Mouse (Mus musculus): Measurements from ENCODE around the gene Cltb. TPM values are rescaled to one million over a fixed set of nuclear protein-coding genes. Genes with fewer than 3 reads are reported as not detected.

Gene Cltb
- polyA plus RNA-seq, 1 experiment from 2014 or later, result 55.7 TPM

DNA sequence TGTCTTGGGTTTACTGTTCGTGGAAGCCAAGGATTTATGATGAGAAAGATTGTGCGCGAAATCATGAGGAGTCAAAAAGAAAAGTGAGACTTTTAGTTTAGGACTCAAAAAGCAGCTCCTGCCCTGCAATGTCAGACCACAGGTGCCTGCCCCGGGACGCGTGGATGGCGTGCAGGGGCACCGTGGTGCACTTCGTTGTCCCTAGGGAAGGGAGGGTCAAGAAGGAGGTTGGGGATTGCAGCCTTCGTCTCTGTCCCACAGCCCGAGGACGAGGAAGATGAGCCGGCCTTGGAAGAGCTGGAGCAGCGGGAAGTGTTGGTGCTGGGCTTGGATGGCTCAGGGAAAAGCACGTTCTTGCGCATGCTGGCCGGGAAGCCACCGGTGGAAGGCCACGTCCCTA is 35.7 kb downstream of the Cltb start:
- ATAC-seq (replicated peaks; ENCODE audit: insufficient number of reproducible peaks, insufficient read depth, low FRiP score, low read depth), result peak; percentile 37; the same call in 1 of the 2 replicates
- Histone ChIP-seq H3K4me2 (peak overlapping the region; percentile 89), H3K36me3 (peaks cover 17% of the 10 kb centered on the region), H3K4me3 (peak overlapping the region; percentile 100), H3K27ac (peak overlapping the region; percentile 87), H3K4me1 (replicated peaks) (peaks cover 26% of the 10 kb centered on the region), H3K9ac (peak overlapping the region; percentile 97), H3K27me3 (no peaks in the 10 kb centered on the region), H3K9me3 (replicated peaks) (no peaks in the 10 kb centered on the region)
- 3% methylated on average over 19 of the region's 19 CpGs for WGBS

DNA sequence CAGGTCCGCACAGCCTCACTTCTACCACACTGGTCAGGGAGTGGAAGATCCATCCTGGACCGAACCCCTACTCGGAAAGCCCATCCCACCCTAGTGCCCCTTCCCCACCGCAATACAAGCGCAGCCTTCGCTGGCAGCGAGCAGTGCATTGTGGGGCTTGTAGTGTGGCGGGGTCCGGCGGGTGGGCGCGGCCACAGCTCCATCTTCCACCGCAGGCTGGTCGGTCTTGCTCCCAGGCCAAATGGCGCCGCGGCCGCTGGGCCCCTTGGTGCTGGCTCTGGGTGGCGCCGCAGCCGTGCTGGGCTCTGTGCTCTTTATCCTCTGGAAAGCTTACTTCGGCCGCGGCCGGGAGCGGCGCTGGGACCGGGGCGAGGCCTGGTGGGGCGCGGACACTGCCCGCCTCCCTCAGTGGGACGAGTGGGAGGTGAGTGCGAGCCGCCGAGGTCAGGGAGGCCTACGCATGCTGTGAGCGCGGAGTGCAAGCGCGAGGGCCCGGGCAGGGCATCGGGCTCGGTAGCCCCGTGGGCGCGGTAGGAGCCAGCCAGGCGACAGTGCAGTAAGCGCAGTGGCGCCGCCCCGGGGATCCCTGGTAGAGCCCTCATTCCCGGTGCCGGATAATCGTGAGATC is 36.2 kb downstream of the Cltb start, which contains the start of gene Arl10:
TSS of gene Arl10 (plus strand) at position 162 of the 628 bp plus-strand sequence.
- H3K9ac ChIP-seq, result peak within 1 kb of the TSS; percentile 97
- under 1% methylated on average over 55 of the region's 55 CpGs for WGBS
- peak within 1 kb of the TSS; percentile 100 for H3K4me3 ChIP-seq
- peak within 1 kb of the TSS; percentile 87 for H3K27ac ChIP-seq
- H3K4me1 ChIP-seq (replicated peaks), result peaks cover 26% of the 10 kb centered on the region
- no peaks in the 10 kb centered on the region for H3K9me3 ChIP-seq (replicated peaks)
- H3K27me3 ChIP-seq, result no peaks in the 10 kb centered on the region
- H3K36me3 ChIP-seq, result peaks cover 12% of the 10 kb centered on the region
- peak; percentile 86 for ATAC-seq (replicated peaks; ENCODE audit: insufficient number of reproducible peaks, insufficient read depth, low FRiP score, low read depth)
- H3K4me2 ChIP-seq, result peak within 1 kb of the TSS; percentile 89

DNA sequence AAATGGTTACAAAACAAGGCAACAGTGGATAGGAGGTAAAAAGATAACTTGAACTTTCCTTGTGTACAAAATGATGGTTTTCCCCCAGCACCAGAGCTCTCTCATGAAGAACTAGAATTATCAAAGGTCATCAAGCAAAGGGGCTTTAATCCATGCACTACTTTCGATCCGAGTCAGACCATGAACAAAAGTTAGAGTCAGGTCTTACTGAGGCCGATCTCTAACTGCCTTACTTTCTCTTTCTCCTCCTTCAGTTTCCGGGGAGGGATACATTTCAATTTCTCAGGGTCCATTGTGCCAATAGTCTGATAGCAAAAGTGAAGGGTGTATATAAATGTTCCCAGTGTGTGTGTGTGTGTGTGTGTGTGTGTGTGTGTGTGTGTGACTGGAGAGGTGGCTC is 38.5 kb downstream of the Cltb start:
- Histone ChIP-seq H3K9me3 (replicated peaks) (no peaks in the 10 kb centered on the region), H3K4me2 (no peak overlapping the region), H3K36me3 (no peaks in the 10 kb centered on the region; the same call in 1 of the 2 replicates), H3K9ac (no peak overlapping the region), H3K4me1 (replicated peaks) (peaks cover 26% of the 10 kb centered on the region), H3K27ac (no peak overlapping the region), H3K4me3 (no peak overlapping the region), H3K27me3 (no peaks in the 10 kb centered on the region)
- no peak for ATAC-seq (replicated peaks; ENCODE audit: insufficient number of reproducible peaks, insufficient read depth, low FRiP score, low read depth)
- WGBS, result 82% methylated on average over 4 of the region's 4 CpGs

DNA sequence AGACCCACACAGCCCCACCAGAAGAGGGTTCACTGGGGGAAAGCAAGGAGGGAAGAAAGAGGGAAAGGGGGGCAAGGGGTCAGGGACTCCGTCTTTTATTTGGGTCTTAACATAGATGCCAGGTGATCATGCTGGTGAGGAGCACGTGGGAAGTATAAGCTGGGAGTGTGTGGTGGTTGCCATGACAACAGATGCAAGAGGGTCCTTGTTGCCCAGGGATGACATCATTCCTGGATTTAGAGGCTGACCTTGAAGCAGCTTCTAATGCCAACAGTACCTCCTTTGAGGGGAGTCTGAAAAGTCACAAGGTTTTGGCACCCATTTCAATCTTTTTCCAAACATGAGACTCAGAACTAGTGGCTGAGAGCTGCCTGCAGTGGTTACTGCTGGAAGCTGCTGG is 39.5 kb downstream of the Cltb start:
- Histone ChIP-seq H3K27ac (no peak overlapping the region), H3K4me1 (replicated peaks) (peaks cover 22% of the 10 kb centered on the region), H3K9me3 (replicated peaks) (no peaks in the 10 kb centered on the region), H3K4me3 (no peak overlapping the region), H3K9ac (no peak overlapping the region), H3K36me3 (no peaks in the 10 kb centered on the region), H3K27me3 (no peaks in the 10 kb centered on the region), H3K4me2 (no peak overlapping the region)
- WGBS, result 39% methylated on average over 2 of the region's 2 CpGs
- ATAC-seq (replicated peaks; ENCODE audit: insufficient number of reproducible peaks, insufficient read depth, low FRiP score, low read depth), result no peak

DNA sequence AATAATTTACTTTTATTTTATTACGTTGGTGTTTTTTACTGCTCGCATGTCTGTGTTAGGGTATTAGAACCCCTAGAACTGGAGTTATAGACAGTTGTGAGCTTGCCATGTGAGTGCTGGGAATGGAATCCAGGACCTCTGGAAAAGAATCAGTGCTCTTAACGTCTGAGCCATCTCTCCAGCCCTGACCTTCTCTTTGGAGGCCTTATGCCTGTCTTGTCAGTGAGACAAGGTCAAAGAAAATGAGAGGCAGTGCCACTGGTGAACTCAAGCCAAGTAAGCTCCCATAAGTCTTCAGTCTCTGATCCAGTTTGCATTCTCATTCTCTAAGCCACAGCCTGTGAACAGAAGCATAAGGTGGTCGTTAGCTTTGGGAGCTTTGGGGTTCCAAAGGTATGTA is 40.4 kb downstream of the Cltb start:
- no peak overlapping the region for H3K4me3 ChIP-seq
- WGBS, result 69% methylated on average over 4 of the region's 4 CpGs

DNA sequence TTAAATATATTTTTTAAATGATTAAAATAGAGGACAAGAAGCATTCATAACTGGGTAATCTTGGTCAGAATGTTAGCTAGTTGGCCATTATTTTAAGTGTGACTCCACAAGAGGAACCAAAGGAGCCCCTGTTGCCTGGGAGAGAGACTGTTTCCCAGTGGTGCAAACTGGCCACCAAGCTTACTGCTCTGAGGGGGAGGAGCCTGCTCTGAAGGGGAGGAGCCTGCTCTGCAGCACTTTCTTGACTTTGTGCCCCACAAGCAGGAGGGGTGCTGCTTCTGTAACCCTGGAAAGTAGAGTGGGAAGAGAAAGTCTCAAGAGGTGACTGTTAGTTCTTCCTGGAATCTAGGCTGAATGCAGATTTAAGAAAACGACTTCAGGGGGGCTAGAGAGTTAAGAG is 41.9 kb downstream of the Cltb start:
- Histone ChIP-seq H3K4me1 (replicated peaks) (peaks cover 14% of the 10 kb centered on the region), H3K4me3 (no peak overlapping the region), H3K4me2 (no peak overlapping the region), H3K36me3 (no peaks in the 10 kb centered on the region), H3K9ac (no peak overlapping the region), H3K27me3 (no peaks in the 10 kb centered on the region), H3K9me3 (replicated peaks) (no peaks in the 10 kb centered on the region), H3K27ac (no peak overlapping the region)
- no peak for ATAC-seq (replicated peaks; ENCODE audit: insufficient number of reproducible peaks, insufficient read depth, low FRiP score, low read depth)
- WGBS, result 36% methylated on average over 1 of the region's 1 CpGs

More for the DNA sequence above, 40.4 kb downstream of the Cltb start:
- Histone ChIP-seq H3K4me2 (no peak overlapping the region), H3K9me3 (replicated peaks) (no peaks in the 10 kb centered on the region), H3K4me1 (replicated peaks) (peaks cover 14% of the 10 kb centered on the region), H3K36me3 (no peaks in the 10 kb centered on the region), H3K9ac (no peak overlapping the region), H3K27me3 (no peaks in the 10 kb centered on the region), H3K27ac (no peak overlapping the region)
- ATAC-seq (replicated peaks; ENCODE audit: insufficient number of reproducible peaks, insufficient read depth, low FRiP score, low read depth), result no peak

DNA sequence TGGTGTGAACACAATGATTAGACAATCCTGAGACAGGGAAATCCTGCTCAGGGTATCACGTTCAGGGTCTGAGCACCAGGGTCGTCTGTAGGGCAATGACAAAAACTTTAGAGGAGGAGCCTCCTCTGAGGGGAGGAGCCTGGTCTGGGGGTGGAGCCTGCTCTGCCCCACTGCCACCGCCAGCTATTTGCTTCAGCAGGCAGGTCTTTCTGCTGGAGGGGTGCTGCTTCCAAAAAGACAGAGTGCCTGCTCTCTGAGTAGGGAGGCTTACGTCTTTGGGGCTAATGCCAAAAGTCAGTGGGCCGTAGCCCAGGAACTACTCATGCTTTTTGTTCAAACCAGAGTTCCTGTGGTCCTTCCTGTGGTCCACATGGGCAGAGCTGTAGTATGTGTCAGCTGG is 42.8 kb downstream of the Cltb start:
- no peaks in the 10 kb centered on the region for H3K27me3 ChIP-seq
- no peak overlapping the region for H3K4me3 ChIP-seq
- no peaks in the 10 kb centered on the region for H3K9me3 ChIP-seq (replicated peaks)
- H3K4me2 ChIP-seq, result no peak overlapping the region
- no peak overlapping the region for H3K9ac ChIP-seq
- ATAC-seq (replicated peaks; ENCODE audit: insufficient number of reproducible peaks, insufficient read depth, low FRiP score, low read depth), result no peak
- WGBS, result 42% methylated on average over 5 of the region's 5 CpGs
- no peaks in the 10 kb centered on the region for H3K36me3 ChIP-seq
- H3K27ac ChIP-seq, result no peak overlapping the region
- H3K4me1 ChIP-seq (replicated peaks), result peaks cover 19% of the 10 kb centered on the region

DNA sequence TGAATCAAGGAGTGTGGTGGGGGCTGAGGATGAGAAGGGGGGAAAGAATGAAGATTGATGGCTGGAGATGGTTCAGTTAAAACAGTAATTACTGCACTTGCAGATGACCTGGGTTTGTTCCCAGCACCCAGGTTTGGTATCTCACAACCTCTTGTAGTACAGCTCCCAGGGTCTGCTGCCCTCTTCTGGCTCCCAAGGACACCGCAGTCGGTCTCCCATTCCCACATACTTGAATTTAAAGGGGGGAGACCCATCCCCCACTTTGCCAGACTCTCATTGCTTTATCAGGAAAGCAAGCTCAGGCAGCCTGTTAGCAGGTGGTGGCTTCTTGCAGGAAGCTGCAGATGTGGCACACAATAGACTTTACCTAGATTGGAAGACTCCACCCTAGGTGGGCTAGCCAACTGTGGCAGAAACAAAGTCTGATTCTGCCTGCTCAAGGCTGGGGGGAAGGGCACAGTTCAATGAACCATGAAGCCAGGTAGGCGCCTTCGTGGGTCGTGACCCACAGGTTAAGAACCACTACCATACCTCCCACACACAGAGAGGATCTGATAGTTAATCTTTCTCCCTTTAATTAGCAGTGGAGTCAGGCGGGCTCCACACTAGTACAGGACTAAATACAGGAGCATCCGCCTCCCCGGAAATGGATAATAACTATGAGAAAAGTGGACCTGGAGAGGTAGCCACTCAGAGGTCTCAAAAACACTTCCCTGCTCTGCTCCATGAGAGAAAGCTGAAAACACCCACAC is 45.4 kb downstream of the Cltb start:
- peaks cover 9% of the 10 kb centered on the region for H3K36me3 ChIP-seq
- peak overlapping the region; percentile 94 for H3K9ac ChIP-seq
- peak overlapping the region; percentile 73 for H3K4me2 ChIP-seq
- peak overlapping the region; percentile 90 for H3K4me3 ChIP-seq
- peak overlapping the region; percentile 49; the same call in 1 of the 2 replicates for H3K27ac ChIP-seq
- no peaks in the 10 kb centered on the region for H3K27me3 ChIP-seq
- ATAC-seq (replicated peaks; ENCODE audit: insufficient number of reproducible peaks, insufficient read depth, low FRiP score, low read depth), result peak; percentile 34; the same call in 1 of the 2 replicates
- H3K9me3 ChIP-seq (replicated peaks), result no peaks in the 10 kb centered on the region
- WGBS, result 48% methylated on average over 8 of the region's 8 CpGs
- H3K4me1 ChIP-seq (replicated peaks), result peaks cover 14% of the 10 kb centered on the region

DNA sequence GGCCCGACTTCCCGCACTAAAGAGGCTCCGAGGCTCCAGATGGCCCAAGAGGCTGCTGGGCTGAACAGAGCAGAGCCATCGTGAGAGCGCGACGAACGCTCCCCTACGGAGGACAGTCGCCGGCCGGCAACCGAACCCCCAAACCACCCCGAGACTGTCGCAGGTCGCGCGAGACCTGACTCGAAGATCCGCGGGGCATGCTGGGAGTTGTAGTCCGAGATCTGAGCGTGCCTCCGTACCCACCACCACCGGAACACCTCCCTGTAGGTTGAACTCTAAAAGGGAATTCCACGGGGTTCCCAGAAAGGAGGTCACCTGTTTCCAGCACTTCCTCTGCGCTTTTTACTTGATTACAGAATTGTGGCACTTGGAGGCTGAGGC is 46.0 kb downstream of the Cltb start, which contains the start of gene 4833439L19Rik:
TSS of gene 4833439L19Rik (minus strand) at position 235 of the 381 bp plus-strand sequence.
- Histone ChIP-seq H3K9me3 (replicated peaks) (no peaks in the 10 kb centered on the region), H3K9ac (peak within 1 kb of the TSS; percentile 94), H3K27me3 (no peaks in the 10 kb centered on the region), H3K27ac (peak within 1 kb of the TSS; percentile 61), H3K4me3 (peak within 1 kb of the TSS; percentile 90), H3K36me3 (peaks cover 15% of the 10 kb centered on the region), H3K4me1 (replicated peaks) (peaks cover 14% of the 10 kb centered on the region), H3K4me2 (peak within 1 kb of the TSS; percentile 73)
- ATAC-seq (replicated peaks; ENCODE audit: insufficient number of reproducible peaks, insufficient read depth, low FRiP score, low read depth), result peak; percentile 92
- 0% methylated on average over 27 of the region's 27 CpGs for WGBS

DNA sequence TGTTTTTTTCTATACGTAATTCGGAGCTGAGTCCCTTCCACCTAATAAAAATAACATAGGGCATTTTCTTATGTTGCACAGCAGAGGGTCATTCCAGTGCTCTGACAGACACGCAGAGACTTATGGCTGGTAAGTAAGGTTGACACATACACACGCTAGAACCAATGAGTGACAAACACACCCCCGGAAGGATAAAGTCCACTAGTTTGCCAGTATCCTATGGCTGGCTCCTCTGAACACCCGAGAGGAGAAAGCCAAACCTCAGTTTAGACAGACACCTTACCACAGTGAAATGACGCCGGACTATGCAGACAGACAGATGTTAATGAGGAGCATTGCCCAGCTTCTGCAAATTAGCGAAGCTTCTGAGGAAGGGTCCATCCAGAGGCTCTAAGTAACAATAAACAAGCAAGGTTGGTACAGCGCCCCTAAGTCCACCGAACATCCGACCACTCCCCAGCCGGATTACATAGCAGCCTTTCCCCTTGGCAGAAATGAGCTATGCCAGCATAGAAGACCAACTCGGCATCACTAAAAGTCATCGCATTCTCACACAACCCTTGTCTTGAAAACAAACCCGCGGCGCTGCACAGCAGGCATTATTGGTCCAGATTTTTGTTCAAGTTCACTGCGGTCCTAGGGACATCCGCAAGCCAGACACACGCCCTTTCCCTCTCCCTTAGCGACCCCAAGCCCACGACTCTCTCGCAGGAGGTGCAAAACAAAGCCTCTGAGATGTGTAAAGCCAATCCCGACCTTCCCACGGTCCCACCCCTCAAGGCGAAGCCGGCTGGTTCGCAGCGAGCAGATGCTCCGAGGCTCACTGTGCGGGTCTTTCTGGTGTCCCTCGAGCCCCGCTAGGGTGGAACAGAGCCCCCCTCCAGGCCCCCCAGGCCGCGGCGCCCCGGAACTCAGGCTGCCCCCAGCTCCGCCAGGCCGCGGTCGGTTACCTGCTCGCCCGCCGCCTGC is 46.6 kb downstream of the Cltb start:
- Histone ChIP-seq H3K27ac (peak overlapping the region; percentile 61), H3K36me3 (peaks cover 22% of the 10 kb centered on the region)

DNA sequence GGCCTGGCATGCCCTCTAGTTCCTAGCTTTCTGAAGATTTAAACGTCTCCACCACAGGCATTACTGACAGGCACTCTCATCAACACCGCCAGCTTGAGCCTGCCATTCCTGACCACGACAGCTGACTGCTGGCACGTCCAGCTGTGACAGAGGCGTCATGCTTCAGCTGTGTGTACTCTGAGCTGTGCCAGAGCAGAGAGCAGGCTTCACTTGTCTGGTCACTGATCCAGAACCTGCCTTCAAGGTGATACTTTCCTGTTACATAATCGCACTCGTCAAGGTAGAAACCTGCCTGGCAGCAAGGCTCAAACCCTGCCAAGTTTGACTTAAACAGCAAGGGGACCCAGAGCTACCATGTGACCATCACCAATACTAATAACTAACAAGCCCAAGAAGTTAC is 48.6 kb downstream of the Cltb start:
- Histone ChIP-seq H3K27me3 (no peaks in the 10 kb centered on the region), H3K9ac (no peak overlapping the region), H3K36me3 (peaks cover 41% of the 10 kb centered on the region), H3K4me2 (no peak overlapping the region), H3K4me1 (replicated peaks) (peaks cover 14% of the 10 kb centered on the region), H3K4me3 (no peak overlapping the region), H3K27ac (no peak overlapping the region), H3K9me3 (replicated peaks) (no peaks in the 10 kb centered on the region)
- WGBS, result 70% methylated on average over 7 of the region's 7 CpGs
- no peak for ATAC-seq (replicated peaks; ENCODE audit: insufficient number of reproducible peaks, insufficient read depth, low FRiP score, low read depth)

More for the DNA sequence above, 46.6 kb downstream of the Cltb start:
- no peaks in the 10 kb centered on the region for H3K9me3 ChIP-seq (replicated peaks)
- ATAC-seq (replicated peaks; ENCODE audit: insufficient number of reproducible peaks, insufficient read depth, low FRiP score, low read depth), result peak; percentile 56
- peak overlapping the region; percentile 94 for H3K9ac ChIP-seq
- peaks cover 14% of the 10 kb centered on the region for H3K4me1 ChIP-seq (replicated peaks)
- H3K4me3 ChIP-seq, result peak overlapping the region; percentile 90
- WGBS, result 11% methylated on average over 45 of the region's 45 CpGs
- H3K4me2 ChIP-seq, result peak overlapping the region; percentile 73
- H3K27me3 ChIP-seq, result no peaks in the 10 kb centered on the region

All from heart, embryonic 15.5 days (tissue).